Mouse (Mus musculus): ENCODE measurements around the gene Pheta1. TPM values are rescaled to one million over a fixed set of nuclear protein-coding genes. Genes with fewer than 3 reads are reported as not detected.

The Pheta1 gene
- total RNA-seq, 1 experiment from 2014 or later, result 8.8 TPM

- peak; percentile 3 for DNase-seq
Measured at GRCm38 (mm10) chr5:121825606-121826005, 23.2 kb upstream of the Pheta1 start.

GRCm38 (mm10) chr5:121827876-121828275 lies 20.9 kb upstream of the Pheta1 start:
- DNase-seq, result no peak

- no peak for DNase-seq
Measured at GRCm38 (mm10) chr5:121828491-121829432, 20.0 kb upstream of the Pheta1 start.

- DNase-seq, result no peak
Measured at GRCm38 (mm10) chr5:121831002-121831601, 17.7 kb upstream of the Pheta1 start.

DNA sequence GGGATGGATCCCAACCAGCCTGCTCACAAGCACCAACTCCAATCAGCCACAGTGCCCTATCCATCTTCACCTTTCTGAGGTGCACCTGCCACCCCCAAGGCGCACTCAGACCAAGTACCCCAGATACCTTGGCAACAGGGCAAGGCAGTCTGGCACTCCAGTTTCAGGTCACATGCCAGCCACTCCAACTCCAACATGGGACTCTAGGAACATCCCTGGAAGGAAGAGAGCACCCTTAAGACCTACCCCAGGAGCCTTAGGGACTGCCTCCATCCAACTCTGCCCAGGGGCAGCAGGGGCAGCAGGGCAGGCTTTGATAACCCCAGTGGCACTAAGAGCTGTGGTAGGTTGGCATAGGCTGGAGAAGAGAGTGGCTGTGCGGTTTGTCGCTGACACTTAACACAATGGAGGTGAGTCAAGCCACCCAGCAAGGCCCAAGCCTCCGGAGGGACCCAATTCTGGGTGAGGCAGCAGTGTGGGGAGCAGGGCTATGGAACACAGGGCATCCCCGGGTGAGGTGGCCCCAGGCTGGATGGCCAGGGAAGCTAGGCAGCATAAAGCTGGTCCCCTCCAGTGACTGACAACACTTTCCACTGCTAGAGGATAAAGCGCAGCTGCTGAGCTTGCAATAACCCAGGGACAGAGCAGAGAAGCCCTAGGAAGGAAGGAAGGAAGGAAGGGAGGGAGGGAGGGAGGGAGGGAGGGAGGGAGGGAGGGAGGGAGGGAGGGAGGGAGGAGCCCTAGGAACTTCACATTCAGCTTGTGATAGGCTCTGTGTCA lies 16.2 kb upstream of the Pheta1 start:
- DNase-seq, result no peak

- no peak for DNase-seq
Measured at GRCm38 (mm10) chr5:121833159-121833558, 15.6 kb upstream of the Pheta1 start.

GRCm38 (mm10) chr5:121833572-121834240 lies 15.1 kb upstream of the Pheta1 start:
- DNase-seq, result peak; percentile 58

DNA sequence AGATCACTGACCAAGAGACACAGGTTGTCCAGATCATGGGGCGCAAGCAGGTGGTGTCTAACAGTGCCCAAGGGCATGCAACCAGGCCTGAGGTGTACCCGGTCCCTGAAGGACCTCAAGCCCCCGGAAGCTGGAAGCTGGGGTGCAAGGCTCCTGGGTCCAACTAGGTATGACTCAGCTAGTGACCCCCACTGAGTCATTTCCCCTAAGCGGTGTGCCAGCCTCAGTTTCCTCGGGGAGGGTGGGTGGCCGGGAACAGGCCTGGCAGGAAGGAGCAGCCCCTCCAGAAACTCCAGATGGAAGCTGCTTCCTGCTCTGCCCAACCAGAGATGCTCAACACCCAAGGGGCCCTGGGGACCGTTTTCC lies 14.6 kb upstream of the Pheta1 start:
- DNase-seq, result no peak

DNA sequence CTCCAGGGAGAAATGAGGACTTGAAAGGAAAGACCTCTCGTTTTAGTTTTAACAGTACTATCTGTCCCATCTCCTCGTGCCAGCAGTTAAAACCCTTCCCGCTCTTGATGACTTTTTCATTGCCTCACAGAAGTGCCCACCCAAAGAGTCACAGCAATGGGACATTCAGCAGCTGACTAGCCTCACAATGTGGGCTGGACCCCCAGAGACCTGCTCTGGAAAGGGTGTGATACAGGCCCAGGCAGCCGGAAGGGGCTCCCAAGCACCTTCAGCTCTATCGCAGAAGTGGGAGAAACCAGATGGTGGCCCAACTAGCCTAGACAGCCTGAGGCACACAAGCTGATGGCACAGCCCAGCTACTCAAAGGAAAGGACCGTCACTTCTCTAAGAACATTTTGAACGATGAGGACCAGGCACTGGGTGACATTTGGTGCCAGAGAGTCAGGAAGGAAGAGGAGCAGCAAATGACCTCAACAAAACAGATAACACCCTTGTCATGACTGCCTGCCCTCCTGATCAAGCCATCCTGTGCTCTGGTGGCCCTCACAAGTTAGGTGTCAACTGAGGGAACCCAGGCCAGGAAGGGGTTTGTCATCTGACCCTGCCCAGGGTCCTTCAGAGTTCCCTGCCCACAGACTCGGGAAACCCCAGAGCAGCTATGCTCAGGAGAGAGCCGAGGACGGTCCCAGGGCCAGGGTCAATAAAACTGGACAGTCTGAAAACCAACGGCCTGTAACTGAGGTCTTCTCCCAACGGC lies 13.6 kb upstream of the Pheta1 start:
- DNase-seq, result no peak

DNA sequence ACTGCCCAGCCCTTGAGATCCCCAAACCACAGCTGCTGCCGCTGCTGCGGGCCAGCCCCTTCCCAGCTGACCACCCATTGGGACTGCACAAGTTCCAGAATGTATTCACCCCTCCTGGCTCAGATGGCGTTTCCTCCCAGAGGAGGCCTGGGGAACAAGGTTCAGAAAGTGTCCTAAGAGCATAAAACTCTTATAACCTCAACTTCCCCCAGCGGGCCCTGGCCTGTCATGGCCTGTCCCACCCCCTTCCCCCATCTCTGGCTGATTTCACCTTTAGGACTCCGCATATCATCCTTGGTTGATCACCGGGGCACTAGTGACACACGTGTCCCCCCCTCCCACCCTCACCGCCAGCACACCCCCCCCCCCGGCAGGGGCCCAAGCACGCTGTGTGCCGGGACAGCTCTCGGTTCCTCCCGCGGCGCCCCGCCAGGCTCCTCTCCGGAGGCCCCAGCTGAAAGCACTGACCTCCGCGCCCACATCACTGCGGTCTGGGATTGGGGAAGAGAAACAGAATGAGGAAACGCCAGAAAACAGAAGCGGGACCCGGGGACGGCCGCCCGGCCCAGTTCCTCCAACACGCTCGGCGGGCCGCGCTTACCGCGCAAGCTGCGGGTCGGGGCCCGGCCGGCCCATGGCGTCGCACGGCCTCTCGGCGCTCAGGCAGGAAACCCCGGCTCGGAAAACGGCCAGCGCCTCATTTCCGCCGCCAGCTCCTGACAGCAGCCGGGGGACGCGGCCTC lies 12.7 kb upstream of the Pheta1 start:
- no peak for DNase-seq

DNA sequence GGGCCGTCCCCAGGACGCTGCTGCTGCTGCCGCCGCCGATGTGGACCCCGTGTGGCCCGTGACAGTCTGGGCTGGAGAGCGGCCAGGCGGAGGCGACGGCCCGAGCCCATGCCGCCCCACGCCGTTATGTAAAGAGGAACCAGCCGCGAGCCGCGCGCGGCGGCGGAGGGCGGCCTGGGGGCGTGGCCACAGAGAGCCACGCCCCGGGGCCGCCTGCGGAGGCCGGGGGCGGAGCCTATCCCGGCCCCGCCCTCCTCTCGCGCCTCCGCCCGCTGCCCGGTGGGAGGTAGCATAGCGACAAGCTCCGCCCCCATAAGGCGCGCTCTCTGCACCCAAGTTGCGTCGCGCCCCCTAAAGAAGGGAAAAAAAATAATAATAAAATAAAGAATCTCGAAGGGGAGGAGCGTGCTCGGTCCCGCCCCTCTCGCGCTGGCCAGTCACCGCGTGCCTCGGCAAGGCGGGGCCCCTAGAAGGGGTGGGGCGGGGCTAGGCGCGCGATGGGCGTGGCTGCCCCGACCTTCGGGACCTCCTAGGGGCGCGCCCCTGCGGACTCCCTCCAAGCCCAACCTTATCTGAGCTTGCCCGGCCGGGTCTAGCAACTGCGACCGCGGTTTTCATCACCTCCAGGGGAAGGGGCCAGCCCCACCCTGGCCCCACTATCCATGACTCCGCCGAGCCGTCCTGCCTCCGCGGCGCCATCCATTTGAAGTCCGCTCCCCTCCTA lies 11.9 kb upstream of the Pheta1 start:
- peak; percentile 90 for DNase-seq

DNA sequence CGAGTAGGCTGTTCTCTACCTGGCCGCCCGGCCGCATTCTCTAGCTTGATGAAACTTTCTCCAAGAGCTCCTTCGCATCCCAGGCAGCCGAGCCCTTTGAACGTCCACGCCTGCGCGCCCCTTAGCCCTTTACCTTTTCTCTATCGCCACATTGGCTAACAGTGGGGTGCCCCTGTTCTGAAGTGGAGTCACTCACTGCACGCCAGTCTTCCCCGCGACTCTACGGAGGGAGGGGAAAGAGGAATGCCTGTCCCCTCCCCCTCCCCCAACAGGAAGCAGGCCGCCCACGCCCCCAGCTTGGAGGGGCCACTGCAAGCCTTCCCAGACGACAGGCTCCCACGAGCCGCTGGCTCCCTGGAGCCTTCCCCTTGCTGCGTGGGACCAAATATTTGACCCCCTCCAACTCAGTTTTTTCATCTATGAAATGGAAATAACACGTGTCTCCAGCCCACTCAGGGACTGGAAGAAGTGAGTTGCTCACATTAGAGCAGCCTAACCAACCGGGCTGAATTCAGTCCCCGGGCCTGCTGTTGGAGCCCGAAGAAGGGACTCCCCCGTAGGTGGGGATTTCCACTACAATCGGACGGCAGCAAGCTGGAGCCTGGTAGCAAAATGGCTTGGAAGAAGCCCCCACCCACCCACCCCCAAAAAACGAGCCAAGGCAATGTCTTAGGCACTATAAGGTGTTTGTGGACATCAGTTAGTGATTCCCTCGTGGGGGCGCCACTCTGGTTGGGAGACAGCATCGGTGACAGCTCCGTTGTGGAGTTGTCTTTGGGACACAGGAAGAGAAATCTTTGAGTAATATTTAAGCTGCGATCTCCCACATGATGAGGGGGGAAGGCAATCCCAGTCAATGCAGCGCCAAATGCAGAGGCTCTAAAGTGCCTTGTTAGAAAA lies 11.1 kb upstream of the Pheta1 start, which contains the start of gene Sh2b3:
Sh2b3 (minus strand) TSS at position 206 of the 900 bp plus-strand sequence.
- no peak for DNase-seq

GRCm38 (mm10) chr5:121838341-121839127 lies 10.2 kb upstream of the Pheta1 start:
- DNase-seq, result peak; percentile 37

- no peak for DNase-seq
Measured at GRCm38 (mm10) chr5:121839128-121839473, 9.7 kb upstream of the Pheta1 start.

- no peak for DNase-seq
Measured at GRCm38 (mm10) chr5:121841516-121841915, 7.3 kb upstream of the Pheta1 start.

DNA sequence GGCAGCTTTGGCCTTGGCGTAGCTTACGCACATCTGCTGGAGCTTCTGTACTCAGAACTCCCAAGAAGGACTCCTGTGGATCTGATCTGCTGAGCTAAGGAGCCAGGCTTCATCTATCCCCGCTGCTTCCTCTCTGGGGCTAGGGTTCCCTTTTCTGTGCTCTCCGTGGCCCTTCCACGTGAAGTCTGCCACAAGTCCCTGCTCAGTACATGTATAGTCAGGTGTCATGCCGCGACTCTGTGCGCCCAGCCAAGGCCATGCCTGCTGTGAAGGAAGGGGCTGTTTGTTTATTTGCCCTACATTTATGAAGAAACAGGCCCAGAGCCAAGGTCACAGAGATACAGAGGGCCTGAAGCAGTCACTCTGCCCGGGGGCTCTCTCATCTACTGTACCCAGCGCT lies 6.8 kb upstream of the Pheta1 start:
- no peak for DNase-seq

DNA sequence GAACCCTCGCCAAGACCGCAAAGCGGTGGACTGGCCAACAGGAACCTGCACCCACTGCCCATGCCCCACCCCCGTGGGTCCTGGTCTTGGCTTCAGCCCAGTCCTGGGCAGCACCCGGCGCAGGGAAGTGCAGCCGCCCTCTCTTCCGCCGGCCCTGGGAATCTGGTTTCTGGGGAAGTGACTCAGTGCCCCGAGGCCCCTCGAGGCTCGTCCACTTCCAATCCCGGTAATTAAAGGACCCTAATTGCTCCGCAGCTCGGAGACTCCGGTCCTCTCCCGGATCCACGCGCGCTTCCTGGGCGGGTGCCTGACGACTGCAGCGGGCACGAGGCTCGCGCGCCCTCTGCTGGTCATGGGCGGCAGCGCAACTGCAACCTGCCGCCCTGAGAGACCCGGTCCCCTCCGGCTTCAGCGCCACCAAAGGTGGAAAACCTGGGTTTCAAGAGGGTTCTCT lies 6.1 kb upstream of the Pheta1 start:
- DNase-seq, result peak; percentile 88
